In genomic region chr1:165768894-165769512, GRCm38 (mm10) we compare ENCODE assay signal across 11 mouse cellular contexts. TPM values are rescaled to one million over a fixed set of nuclear protein-coding genes. Genes with fewer than 3 reads are reported as not detected.
DNase-seq lines count a peak whose midpoint lies in the region; ATAC-seq and TF ChIP-seq lines count a peak whose summit lies in the region.
"Had no signal": no experiment of that assay in that cellular context is flagged by ENCODE, and none has a peak within 500 bp of the region (broad histone marks: within the 10 kb centered on the region; RNA-seq: fewer than 3 reads in every experiment).

No protein-coding gene starts in this region.

- peak; percentile 41 for ATAC-seq in erythroblast, adult 5-6 weeks (replicated peaks; ENCODE audit: low FRiP score, poor library complexity, severe bottlenecking)

- DNase-seq in 3134 (ENCODE audit: extremely low read depth, insufficient read length, low spot score) (peak; percentile 50), adipocyte (ENCODE audit: low spot score) (no peak)
- peak; percentile 34 for DNase-seq in lung, postnatal 14 days
- no peak for DNase-seq in frontal cortex, postnatal 36 days (ENCODE audit: low spot score in 2 of 2)
- DNase-seq in urinary bladder, postnatal 25 days (ENCODE audit: low spot score), result no peak
- DNase-seq: cerebellum, postnatal 25 days; layer of hippocampus, postnatal 36 days; right cerebral cortex, adult 18-20 months had no signal

- no peak for TF ChIP-seq CTCF in C2C12 (IDR thresholded peaks at IDR 0.05; ENCODE audit: control insufficient read depth, insufficient read depth, insufficient read length)

- peaks cover 19% of the 10 kb centered on the region for H3K36me3 ChIP-seq in C2C12 (ENCODE audit: control insufficient read depth, insufficient read depth)

- no peaks in the 10 kb centered on the region for H3K79me2 ChIP-seq in C2C12 (ENCODE audit: control insufficient read depth, insufficient read depth)

- H3ac ChIP-seq in C2C12 (ENCODE audit: control insufficient read depth, insufficient read length, low read depth), result no peak overlapping the region

- H3K79me3 ChIP-seq in C2C12 (ENCODE audit: low read depth), result no peaks in the 10 kb centered on the region

- H3K27me3 ChIP-seq in C2C12 (ENCODE audit: control insufficient read depth, insufficient read depth, insufficient read length), result no peaks in the 10 kb centered on the region
- H3K27me3 ChIP-seq: lung, embryonic 15.5 days had no signal

- H3K4me3 ChIP-seq in C2C12 (ENCODE audit: insufficient read depth, poor library complexity, severe bottlenecking), result peak overlapping the region; percentile 18
- H3K4me3 ChIP-seq: lung, embryonic 15.5 days had no signal

TF ChIP-seq in C2C12, 6 proteins besides CTCF, POLR2A, EP300 and RAD21:
- peak; percentile 83 for TF ChIP-seq CEBPB (IDR thresholded peaks at IDR 0.05; ENCODE audit: low read depth)
- peak; percentile 86 for TF ChIP-seq USF1 (IDR thresholded peaks at IDR 0.05; ENCODE audit: low read depth)
- no peak for TF ChIP-seq MAX (IDR thresholded peaks at IDR 0.05)

RNA-seq across cellular contexts. Expression of gene Creg1, which starts 5.5 kb away (rescaled TPM):
- 21.2 TPM for polyA plus RNA-seq in C2C12 (2012; fragmentation: generic; extraction: Trizol)
- total RNA-seq in erythroblast, adult 5-6 weeks (2015; ENCODE audit: low replicate concordance), result 921 and 924 TPM in 2 replicates
- 849 and 890 TPM in 2 replicates for total RNA-seq in erythroblast, adult 5-6 weeks (2017; ENCODE audit: low replicate concordance)

RNA-seq across cellular contexts. Expression of gene Cd247, which starts 19.5 kb away (rescaled TPM):
- 0.05 TPM for polyA plus RNA-seq in C2C12 (2012; fragmentation: generic; extraction: Trizol)
- total RNA-seq in erythroblast, adult 5-6 weeks (2015; ENCODE audit: low replicate concordance), result 1.0 TPM in 1 of 2 replicates, not detected in the other
- total RNA-seq in erythroblast, adult 5-6 weeks (2017; ENCODE audit: low replicate concordance), result 0.68 and 4.2 TPM in 2 replicates
- total RNA-seq: layer of hippocampus, postnatal 36 days had no signal

RNA-seq across cellular contexts. Expression of gene Rcsd1, which starts 59.4 kb away (rescaled TPM):
- polyA plus RNA-seq in C2C12 (2012; fragmentation: generic; extraction: Trizol), result 0.05 TPM
- 20.0 and 25.5 TPM in 2 replicates for total RNA-seq in erythroblast, adult 5-6 weeks (2015; ENCODE audit: low replicate concordance)
- 27.2 and 29.6 TPM in 2 replicates for total RNA-seq in erythroblast, adult 5-6 weeks (2017; ENCODE audit: low replicate concordance)

Comparison
In these comparisons a context has a peak if more than half of its experiments do, and no peak if none do; other contexts are left out.
1. DNase-seq: peak in 3134 (single experiment) and lung, postnatal 14 days (single experiment); none in frontal cortex, postnatal 36 days (0 of 2), adipocyte (single experiment) and urinary bladder, postnatal 25 days (single experiment).